Mouse (Mus musculus): Measurements from ENCODE around the gene C87436.

Gene C87436

DNA sequence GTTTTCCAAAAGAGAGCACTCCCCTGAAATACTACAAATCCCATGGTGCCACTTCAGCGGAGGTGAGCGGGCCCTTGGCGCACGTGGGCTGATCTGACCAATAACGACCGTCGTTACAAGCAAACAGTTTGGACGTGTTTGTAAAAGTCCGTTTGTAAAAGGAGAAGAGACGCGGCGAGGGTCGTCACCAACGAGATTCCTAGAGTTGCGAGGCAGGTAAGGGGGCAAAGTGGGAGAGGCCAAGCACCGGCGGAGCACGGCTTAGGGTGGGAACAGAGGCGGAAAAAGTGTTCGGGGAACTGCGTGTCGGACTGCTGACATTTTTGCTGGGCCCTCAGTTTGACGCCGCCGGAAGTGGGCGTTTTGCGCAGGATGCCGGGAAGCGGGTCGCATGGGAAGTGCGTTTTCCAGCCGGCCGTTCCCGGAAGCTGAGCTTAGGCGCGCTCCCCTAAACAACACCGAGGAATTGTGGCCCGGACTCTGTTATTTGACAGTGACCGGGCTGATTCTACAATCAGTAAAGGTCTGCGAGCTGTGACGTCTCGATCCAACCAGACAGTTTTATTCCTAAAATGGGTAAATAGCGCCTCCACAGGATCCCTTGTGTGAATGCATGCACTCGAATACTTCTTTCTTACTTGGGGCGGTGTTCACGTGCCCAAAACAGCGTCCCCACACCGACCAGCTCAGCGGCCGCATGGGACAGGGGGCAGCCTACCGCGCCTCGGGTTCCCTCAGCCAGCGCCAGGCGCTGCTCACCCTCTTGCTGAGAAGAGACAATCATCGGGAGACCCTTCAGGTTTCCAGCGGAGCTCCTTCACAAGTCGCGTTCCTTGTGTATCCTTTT, at the start of gene C87436:
C87436 (plus strand) TSS at position 103 of the 847 bp plus-strand sequence.
- peak; percentile 96 for DNase-seq

DNA sequence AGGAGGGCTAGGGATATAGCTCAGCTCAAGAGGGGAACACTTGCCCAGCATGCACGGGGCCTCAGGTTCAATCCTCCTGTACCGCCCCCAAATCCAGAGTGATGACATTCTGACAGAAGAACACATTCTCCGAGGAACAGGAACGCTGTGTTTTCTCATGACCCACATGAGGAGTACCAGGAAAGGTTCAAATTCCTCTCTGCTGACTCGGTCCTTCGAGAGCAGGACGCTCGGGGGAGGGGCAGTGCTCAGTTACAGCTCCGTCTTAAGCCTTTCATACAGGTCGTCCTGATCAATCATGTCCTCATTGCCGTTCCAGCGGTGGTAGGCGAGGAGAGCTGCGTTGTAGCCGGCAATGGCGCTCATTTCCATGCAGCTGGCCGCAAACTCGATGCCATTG, 49.7 kb upstream of the C87436 start:
- no peak for DNase-seq

DNA sequence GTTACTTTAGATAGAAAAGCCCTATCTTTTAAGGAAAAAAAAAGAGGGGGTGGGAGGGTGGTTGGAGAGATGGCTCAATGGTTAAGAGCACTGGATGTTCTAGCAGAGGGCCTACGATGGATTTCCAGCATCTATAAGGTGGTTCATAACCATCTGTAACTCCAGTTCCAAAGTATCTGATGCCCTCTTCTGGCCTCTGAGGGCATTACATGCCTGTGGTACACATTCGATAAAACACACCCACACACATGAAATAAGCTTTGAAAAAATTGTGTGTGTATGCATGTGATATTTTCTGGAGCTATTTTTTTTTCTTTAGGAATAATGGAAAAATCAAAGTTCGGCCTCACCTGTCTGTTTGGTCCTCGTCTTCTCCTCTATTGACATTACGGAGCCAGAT, 46.8 kb upstream of the C87436 start:
- no peak for DNase-seq

DNA sequence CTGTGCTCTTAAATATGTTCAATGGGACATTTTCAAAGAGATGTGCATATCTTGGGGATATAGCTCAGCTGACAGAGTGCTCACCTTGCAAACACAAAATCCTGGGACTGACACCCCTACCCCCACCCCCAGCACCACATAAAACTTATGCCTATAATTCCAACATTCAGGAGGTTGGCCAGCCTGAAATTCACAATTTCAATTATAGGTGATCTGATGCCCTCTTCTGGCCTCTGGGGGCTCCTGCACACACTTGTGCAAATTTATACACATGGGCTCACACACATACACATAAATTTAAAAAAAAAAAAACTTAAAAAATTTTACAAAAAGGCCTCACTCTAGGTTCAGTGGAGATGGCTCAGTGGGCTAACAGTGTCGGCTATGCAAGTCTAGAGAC, 45.0 kb upstream of the C87436 start:
- DNase-seq, result no peak

DNA sequence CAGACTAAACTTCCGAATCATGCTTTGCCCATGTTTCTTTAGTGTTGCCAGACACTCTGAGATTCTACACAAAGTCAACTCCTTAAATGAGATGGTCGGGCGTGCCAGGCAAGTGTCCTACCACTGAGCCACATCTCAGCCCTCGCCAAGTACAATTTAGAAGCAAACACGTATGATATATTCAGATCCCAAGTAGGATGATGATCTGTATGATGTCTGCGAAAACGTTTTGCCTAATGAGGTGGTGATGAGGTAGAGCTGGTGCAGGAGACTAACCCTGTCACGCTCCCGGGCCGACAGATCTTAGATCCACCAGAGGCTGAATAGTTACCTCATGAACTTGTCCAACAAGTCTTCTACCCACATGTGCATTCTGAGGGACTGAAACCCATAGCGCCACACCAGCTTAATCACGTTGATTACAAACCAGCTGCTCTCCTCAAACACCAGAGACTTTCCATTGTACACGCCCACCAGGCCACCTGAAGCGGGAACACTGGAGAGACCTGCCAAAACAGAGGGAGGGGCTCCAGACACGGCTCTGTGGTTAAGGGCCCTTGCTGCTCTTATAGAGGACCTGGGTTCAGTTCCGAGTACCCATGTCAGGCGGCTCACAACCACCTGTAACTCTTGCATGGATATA, 44.0 kb upstream of the C87436 start:
- no peak for DNase-seq

DNA sequence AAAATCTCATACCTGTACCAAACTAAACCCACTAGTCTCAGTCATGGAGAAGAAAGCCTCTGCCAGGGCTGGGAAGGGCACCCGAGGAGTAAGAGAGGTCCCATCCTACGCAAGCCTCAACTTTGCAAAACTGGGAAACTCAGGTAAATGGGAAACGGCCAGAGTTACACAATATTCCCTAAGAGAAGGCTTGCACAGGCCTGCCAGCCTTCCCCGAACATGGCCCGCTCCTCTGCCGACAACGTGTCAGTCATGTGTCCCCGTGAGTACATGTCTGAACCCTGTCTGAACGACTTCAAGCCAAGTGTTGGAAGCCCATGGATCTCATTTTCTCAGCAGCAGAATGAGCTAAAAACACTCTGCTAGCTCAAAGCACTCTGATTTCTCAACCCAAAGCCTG, 43.2 kb upstream of the C87436 start:
- DNase-seq, result no peak

DNA sequence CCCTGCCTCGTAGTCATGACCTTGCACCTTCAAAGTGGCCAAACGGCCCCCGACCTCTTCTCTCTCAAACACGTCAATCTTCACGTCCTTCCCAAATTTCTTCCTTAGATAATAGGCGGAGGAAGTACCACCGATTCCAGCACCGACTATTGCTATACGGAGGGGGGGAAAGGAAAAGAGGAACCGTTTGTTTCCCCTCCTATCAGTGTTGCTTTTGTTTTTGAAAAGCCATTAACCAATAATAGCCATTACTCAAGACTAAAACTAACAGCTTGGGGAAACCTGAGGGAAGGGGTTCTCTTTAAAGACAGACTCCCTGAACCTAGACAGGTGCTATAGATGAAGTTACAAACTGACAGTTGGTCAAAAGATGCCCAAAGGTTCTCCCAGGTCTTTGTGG, 42.2 kb upstream of the C87436 start:
- DNase-seq, result no peak

DNA sequence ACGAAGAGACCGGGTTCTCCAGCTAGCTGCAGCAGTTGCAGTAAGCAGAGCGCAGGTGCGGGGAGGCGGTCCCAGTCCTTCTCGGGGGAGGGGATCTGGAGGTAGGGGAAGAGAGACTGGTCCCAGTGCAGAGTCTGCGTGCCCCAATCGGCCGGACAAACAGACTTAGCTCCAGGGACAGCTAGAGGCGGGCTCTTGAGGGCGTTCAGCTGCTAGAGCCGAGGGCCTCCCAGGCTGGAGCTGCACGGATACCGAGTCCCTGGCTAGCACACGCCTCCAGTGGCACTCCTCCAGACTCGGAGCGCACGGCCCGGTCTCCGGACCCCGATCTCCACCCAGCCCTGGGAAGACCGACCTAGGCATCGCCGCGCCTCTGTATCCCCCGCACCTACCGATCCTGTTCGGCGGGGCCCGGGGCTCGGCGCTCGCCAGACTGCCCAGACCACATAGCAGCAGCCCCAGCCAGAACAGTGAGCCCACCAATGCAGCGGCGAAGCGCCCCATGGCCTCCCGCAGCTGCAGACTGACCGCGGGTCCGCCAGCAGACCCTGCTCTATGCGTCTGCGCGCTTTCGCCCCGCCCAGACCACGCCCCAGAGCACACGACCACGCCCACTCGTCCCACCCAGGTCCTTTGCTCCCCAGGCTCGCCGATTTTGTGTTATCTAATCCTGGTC, 41.5 kb upstream of the C87436 start, which contains the start of gene Pcyox1:
Pcyox1 (minus strand) TSS at position 574 of the 676 bp plus-strand sequence.
- peak; percentile 93 for DNase-seq

DNA sequence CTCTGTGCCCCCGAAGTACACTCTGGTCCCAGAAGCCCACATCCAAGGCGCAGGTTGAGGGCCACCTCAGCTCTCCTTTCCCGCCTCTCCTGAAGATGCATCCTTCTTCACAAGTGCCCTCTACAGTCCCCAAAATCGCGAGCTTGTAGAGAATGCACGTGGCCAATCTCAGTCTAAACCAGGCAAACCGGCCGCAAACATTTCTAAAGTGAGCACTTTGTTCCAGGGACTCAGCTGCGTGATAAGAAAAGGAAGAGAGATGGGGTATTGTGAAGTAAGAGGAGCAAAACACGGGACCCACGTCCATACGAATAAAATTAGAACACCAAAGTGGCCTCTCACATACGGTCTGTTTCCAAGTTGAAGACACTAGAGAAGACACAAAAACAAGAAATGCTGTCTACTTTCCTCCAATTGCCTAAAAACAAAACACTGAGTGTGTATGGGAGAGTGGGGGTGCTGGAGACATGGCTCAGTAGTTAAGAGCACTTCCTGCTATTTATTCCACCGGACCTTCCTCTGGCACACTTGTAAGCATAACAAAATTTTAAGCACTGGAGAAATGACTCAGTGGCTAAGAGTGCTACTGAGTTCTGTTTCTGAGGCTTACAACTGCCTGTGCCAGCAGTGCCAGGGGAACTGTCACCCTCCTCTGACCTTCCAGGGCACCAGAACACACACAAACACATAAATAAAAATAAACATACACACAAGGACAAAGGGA, 40.8 kb upstream of the C87436 start:
- no peak for DNase-seq

DNA sequence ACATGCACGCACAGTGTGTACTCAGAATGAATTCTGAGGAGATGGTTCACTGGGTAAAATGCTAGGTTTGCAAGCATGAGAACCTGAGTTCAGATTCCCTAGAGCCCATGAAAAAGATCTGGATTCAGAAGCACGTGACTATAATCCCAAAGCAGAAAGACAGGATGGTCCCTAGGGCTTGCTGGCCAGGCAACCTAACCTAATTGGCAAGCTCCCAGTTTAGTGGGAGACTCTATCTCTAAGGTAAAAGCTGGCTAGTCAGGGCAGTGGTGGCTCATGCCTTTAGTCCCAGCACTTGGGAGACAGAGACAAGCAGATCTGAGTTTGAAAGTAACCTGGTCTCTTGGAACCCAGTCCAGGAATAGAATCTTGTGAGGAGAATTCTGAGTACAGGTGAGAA, 39.2 kb upstream of the C87436 start:
- no peak for DNase-seq

DNA sequence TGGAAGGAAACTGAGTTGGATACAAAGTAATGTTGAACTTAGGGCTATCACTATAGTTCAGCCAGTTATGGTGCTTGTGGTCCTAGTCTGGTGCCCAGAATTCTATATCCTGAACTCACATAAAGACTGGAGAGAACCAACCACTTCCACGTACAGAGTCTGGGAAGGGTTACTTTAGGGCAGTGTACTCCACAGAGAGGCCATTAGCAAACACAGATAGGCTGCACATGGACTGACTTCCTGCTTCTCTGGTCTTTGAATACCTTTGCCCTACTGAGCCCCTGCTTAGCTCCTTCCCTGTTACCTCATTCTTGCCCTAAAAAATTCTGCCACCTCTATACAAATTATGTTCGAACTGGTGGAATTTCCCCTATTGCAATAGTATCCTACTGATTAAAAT, 38.2 kb upstream of the C87436 start:
- no peak for DNase-seq

DNA sequence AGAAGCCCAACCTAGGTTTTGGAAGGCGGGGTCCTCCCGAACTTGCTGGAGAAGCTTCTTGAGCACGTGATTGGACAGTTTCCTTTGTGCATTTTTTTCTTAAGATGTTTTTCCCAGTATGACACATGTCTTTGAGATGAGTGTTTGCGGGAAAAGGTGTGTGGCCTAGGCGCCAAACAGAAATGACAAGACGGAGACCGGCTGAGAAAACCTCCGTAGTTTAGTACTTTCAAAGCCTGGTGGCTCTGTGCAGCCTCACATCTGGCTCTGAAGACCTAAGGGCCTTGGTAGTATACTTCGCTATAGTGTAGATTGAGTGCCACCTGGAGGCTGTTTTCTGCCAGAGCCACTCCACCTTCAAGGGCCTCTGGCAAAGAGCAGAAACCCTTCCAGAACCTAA, 37.2 kb upstream of the C87436 start:
- DNase-seq, result peak; percentile 89

DNA sequence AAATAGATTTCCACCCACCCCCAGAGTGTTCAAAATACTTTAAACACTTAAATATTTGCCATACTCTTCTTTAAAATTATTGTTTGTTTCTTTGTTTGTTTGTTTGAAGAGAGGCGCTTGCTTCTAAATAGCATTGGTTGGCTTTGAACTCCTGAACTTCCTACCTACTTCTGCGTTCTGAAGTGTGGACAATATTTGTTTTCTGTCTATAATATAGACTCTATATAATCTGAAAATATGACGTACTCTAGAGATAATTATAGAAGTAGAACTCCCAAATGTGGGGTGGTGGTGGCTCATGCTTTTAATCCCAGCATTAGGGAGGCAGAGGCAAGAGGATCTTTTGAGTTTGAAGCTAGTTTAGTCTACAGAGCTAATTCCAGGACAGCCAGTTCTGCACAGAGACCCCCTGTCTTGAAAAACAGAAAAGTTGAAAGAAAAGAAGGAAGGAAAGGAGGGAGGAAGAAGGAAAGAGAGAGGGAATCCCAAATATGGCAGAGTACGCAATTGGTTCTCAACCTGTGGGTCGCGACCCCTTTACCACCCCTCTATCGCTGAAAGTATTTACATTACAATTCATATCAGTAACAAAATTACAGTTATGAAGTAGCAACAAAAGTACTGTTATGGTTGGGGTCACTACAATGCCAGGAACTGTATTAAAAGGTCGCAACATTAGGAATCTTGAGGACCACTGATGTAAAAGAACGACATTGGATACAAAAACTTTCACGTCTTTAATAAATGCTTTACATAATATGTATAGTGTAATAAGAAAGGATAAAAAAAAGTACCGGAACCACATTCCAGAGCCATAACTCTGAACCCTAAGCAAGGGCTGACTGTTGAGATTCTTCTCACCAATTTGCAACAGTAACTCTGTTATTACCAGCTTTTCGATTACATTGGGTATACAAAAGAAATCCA, 35.2 kb upstream of the C87436 start:
- no peak for DNase-seq

DNA sequence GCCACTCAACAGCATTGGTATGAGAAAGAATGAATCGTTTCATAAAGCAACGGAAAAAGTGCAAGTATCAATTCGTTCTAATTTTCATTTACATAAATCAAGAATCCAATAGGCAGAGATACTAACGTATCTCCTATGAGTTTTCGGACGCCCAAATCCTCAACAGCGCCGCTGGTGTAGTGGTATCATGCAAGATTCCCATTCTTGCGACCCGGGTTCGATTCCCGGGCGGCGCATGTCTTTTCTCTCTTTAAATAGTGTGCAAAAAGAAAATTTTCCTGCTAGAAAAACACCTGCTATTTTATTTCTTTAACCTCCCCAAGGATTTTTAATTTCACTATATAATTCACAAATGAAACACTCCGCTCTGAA, 34.5 kb upstream of the C87436 start:
- DNase-seq, result peak; percentile 90

DNA sequence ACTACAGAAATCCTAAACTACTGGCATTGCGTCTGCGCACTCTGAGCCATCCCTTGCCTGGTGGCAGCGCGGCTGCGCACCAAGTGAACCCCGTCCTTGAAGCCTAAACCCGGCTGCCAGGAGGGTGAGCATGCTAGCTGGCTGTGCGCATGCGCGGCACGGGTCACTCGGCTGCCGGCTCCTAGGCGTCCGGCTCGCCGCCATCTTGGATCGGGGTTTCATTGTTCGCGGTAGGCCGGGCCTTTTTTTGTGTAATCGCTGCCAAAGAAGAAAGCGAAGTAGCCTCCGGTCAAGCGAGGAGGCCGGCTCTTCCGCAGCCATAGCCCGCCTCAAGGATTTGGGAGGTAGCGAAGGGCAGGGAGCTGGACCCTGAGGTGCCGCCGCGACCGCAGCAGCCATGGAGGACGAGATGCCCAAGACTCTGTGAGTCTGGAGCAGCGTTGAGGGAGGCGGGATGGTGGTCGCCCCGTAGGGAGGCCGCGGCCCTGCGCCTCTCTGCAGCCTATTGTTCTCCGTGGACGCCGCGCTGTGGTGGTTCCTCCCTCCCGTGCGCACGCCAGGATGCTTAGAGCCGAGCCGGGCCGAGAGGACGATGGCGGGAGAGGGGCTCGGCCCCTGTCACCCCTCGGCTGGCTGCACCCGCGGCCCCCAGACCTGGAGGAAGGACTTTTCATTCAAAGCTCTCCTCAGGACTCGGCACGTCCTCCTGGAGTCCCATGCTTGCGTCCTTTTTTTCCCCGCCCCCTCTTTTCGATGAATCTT, 33.9 kb upstream of the C87436 start, which contains the start of gene Tia1:
Tia1 (plus strand) TSS at position 120 of the 762 bp plus-strand sequence.
- peak; percentile 98 for DNase-seq

DNA sequence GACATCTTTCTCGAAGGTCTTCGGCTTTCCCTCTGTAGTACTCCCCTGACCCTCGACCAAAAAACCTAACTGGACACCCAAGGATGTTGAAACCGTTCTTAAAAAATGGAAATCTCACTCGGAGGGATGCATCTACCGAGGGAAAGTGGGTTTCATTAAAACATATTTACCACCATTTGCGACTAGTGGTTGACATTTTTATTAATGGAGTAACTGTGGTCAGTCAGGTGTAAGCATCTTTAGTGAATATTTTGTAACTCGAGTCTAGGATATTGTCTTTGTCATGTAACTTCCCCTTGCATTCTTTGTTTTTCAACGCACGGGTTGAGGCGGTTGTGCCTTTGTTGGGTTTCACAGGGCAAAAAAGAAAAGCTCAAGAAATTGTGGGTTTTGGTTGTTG, 33.2 kb upstream of the C87436 start:
- DNase-seq, result no peak

DNA sequence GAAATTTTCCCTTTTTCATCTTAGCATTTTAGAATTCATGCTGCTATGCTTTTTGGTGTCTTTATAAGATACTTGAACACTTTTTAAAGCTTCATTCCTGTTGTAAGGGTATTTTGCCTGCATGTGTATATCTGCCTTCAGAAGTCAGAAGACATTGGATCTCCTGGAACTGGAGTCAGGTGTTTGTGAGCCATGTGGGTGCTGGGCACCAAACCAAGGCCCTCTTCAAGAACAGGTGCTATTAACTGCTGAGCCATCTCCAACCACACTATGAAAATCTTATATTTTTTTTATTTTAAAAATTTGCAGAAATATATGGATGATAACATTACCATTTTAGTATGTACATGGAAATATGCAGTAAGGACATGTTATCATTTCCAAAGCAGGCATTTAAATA, 31.9 kb upstream of the C87436 start:
- no peak for DNase-seq

DNA sequence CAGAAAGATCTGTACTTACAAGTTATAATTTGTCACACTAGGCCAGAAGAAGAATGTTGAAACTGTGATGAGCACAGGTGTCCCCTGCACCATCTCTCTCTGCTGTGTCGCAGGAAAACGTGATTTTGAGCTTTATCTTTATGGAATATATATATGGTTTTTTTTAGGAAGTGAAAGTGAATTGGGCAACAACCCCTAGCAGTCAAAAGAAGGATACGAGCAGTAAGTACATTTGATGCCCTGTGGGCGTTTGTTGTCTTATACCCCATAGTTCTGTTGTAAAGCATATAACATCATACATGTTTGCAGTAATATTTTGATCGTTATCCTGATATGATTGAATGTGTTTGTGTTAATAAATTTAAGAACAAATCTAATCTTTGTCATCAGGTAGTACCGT, 19.5 kb upstream of the C87436 start:
- DNase-seq, result no peak

DNA sequence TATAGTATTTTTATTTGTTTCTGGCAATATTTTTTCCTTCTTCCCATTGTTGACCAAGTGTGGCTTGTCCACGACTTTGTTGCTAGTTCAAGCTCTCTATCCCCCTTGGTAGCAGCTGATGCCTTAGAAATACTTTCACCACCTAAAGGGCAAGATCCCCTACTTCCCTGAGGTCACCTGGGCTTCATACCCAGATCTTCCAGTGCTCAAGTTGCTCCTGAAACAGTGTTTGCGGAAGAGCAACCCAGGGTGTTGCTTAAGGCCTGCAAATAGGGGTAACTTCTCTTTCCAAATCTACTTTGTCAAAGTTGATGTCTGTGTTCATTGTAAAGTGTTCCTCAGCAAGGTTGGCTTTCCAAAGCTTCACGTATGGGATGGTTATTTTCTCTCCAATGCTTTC, 18.9 kb upstream of the C87436 start:
- DNase-seq, result no peak

DNA sequence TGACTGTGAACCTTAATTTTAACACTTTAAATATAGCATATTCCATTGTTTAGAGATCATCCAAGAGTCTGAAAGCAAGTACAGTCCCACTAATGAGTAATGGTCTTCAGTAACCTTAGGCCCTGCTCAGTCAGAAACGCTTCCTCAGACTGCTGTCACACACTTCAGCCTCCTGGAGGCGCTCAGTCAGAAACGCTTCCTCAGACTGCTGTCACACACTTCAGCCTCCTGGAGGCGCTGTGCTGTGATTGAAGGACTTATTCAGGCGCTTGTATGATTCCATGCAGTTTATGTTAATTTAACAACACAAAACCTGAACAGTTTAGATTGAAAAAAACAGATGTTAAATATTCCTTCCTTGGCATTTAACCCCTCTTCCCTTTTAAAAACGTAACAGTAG, 17.7 kb upstream of the C87436 start:
- no peak for DNase-seq

DNA sequence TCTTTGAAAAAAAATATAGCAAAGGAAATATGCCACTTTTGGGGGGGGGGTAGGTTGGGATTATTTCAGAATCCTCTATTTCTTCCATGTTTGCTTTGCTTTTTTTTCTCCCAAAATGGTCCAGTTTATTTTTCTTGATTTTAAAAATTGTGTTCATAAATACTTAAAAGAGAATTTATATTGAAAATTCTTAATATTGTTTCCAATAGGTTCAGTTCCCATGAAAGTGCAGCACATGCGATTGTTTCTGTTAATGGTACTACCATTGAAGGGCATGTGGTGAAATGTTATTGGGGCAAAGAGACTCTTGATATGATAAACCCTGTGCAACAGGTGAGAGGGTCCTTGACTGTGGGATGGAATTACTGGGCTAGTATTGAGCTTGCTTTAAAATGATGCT, 11.8 kb upstream of the C87436 start, which contains the start of gene Gm44790:
Gm44790 (plus strand) TSS at position 301 of the 400 bp plus-strand sequence.
- no peak for DNase-seq
